Mouse (Mus musculus) limb, embryonic 11.5 days (tissue): ENCODE results near the gene Nemp2. TPM values are rescaled to one million over a fixed set of nuclear protein-coding genes. Genes with fewer than 3 reads are reported as not detected.

Experiments used
- ATAC-seq: fragments of 200-750 bp; cut with Nextera tagmentation; 2 replicates; pipeline ENCODE4 v1.8.0; 2017; ENCODE audit warnings: low read depth; ENCODE audit not compliant: insufficient number of reproducible peaks, low FRiP score, low TSS enrichment
- DNase-seq: peaks from one replicate; pipeline ENCODE4 v3.0.0-alpha.2; 2015; ENCODE audit warnings: low spot score
- H3K27ac ChIP-seq: fragments of 300-500 bp; sonication (generic); replicated peaks from 2 replicates; pipeline ENCODE4 v1.5.1; 2014; ENCODE audit warnings: low read depth, mild to moderate bottlenecking, low read length
- H3K27me3 ChIP-seq: fragments of 300-500 bp; sonication (generic); 2 replicates; pipeline ENCODE4 v1.6.1; 2014; ENCODE audit warnings: mild to moderate bottlenecking, low read length, mixed read lengths; ENCODE audit not compliant: control insufficient read depth, insufficient read depth
- H3K36me3 ChIP-seq: fragments of 300-500 bp; sonication (generic); 2 replicates; pipeline ENCODE4 v1.6.1; 2014; ENCODE audit warnings: mild to moderate bottlenecking, low read length, moderate library complexity, mixed read lengths; ENCODE audit not compliant: control insufficient read depth, insufficient read depth
- H3K4me1 ChIP-seq: fragments of 300-500 bp; sonication (generic); 2 replicates; pipeline ENCODE4 v1.6.1; 2014; ENCODE audit warnings: low read length, mixed read lengths; ENCODE audit not compliant: control insufficient read depth, insufficient read depth
- H3K4me2 ChIP-seq: fragments of 300-500 bp; sonication (generic); 2 replicates; pipeline ENCODE4 v1.6.1; 2014; ENCODE audit warnings: low read depth, mild to moderate bottlenecking, moderate library complexity; ENCODE audit not compliant: severe bottlenecking
- H3K4me3 ChIP-seq: fragments of 300-500 bp; sonication (generic); 2 replicates; pipeline ENCODE4 v1.5.1; 2014; ENCODE audit warnings: low read depth, low read length
- H3K9ac ChIP-seq: fragments of 300-500 bp; sonication (generic); 2 replicates; pipeline ENCODE4 v1.6.1; 2014; ENCODE audit warnings: mild to moderate bottlenecking, low read length
- H3K9me3 ChIP-seq: fragments of 300-500 bp; sonication (generic); 2 replicates; pipeline ENCODE4 v1.6.1; 2016; ENCODE audit warnings: low read length; ENCODE audit not compliant: control insufficient read depth
- WGBS: fragments of 180-500 bp; shearing (Covaris S2); extraction: QIAGEN DNeasy Blood & Tissue Kit; methylation state at CpG from one replicate; pipeline ENCODE4 v1.1.7; 2014; 5-methylcytosine and 5-hydroxymethylcytosine counted together
- polyA plus RNA-seq: library from polyadenylated mRNA; unstranded; fragments of >200 nt; fragmentation: Nextera tagmentation; extraction: Ambion mirVana; gene quantifications from 2 replicates; pipeline ENCODE4 v1.2.1, GENCODE M21; 2014

Gene Nemp2
- polyA plus RNA-seq, 1 experiment from 2014 or later, result 13.3 TPM

- H3K4me1 ChIP-seq, result no peaks in the 10 kb centered on the region
- DNase-seq (no peak), ATAC-seq (no peak)
- 86% methylated on average over 6 of the region's 6 CpGs for WGBS
- H3K36me3 ChIP-seq, result no peaks in the 10 kb centered on the region
- no peak overlapping the region for H3K27ac ChIP-seq
- no peaks in the 10 kb centered on the region for H3K9me3 ChIP-seq
- no peak overlapping the region for H3K4me3 ChIP-seq
- H3K4me2 ChIP-seq, result no peak overlapping the region
- no peak overlapping the region for H3K9ac ChIP-seq
- H3K27me3 ChIP-seq, result no peaks in the 10 kb centered on the region
Observed at GRCm38 (mm10) chr1:52640266-52640665, 9.8 kb downstream of the Nemp2 start.

DNA sequence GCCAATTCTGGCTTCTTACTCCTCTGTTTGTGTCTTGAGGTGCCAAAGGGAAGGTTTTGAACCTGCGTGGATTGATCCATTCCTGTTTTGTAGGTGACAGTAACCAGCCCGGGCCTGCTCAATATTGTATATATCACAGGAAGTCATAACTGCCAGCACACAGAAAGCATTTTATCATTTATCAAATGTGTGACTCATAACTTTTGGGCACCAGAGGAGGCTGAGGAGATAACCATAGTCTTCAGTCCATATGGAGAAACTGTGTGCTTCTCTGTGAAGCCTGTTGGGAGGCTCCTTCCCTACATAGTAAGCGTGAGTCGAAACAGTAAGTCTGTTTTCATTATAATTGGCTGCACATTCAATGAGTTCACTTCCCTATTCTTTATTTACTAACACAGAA, 10.2 kb downstream of the Nemp2 start:
- Histone ChIP-seq H3K27ac (no peak overlapping the region), H3K4me2 (no peak overlapping the region), H3K9me3 (no peaks in the 10 kb centered on the region), H3K9ac (no peak overlapping the region), H3K4me3 (no peak overlapping the region), H3K27me3 (no peaks in the 10 kb centered on the region), H3K36me3 (no peaks in the 10 kb centered on the region), H3K4me1 (no peaks in the 10 kb centered on the region)
- no peak for ATAC-seq
- 90% methylated on average over 4 of the region's 4 CpGs for WGBS
- no peak for DNase-seq

- 86% methylated on average over 11 of the region's 11 CpGs for WGBS
- DNase-seq, result peak; percentile 69
- Histone ChIP-seq H3K9me3 (no peaks in the 10 kb centered on the region), H3K9ac (no peak overlapping the region), H3K4me1 (0 out of 2 replicates have a peak, but pooled peaks cover 7% of the 10 kb centered on the region), H3K4me2 (no peak overlapping the region), H3K36me3 (peaks cover 2% of the 10 kb centered on the region; the same call in 1 of the 2 replicates), H3K4me3 (no peak overlapping the region), H3K27me3 (no peaks in the 10 kb centered on the region), H3K27ac (no peak overlapping the region)
- no peak for ATAC-seq
Observed at GRCm38 (mm10) chr1:52648153-52649027, 17.9 kb downstream of the Nemp2 start.

DNA sequence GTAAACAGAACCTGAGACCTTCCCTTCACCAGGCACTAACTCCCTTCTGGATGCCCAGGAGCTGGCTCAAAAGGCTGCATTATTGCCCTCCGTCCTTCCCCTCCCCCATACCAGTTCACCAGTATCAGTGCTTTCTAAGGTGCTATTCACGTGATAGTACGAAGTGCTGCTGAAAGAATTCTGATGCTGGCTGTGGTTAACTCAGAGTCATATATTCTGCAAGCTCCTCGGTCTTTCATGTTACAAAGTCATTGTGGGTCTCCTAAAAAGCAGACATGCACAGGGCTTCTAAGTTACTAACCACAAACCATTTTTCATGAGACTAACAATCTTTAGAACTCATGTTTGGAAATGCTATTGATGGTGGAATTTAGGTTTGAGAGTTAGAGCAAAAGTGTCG, 19.6 kb downstream of the Nemp2 start:
- WGBS, result 83% methylated on average over 5 of the region's 5 CpGs
- Histone ChIP-seq H3K4me1 (0 out of 2 replicates have a peak, but pooled peaks cover 7% of the 10 kb centered on the region), H3K9me3 (no peaks in the 10 kb centered on the region), H3K4me3 (no peak overlapping the region), H3K27me3 (no peaks in the 10 kb centered on the region), H3K36me3 (peaks cover 2% of the 10 kb centered on the region; the same call in 1 of the 2 replicates), H3K27ac (no peak overlapping the region), H3K4me2 (no peak overlapping the region), H3K9ac (no peak overlapping the region)
- DNase-seq (no peak), ATAC-seq (no peak)

GRCm38 (mm10) chr1:52652601-52653253, 22.2 kb downstream of the Nemp2 start:
- no peak overlapping the region for H3K9ac ChIP-seq
- WGBS, result 31% methylated on average over 3 of the region's 3 CpGs
- H3K4me2 ChIP-seq, result no peak overlapping the region
- H3K27ac ChIP-seq, result 0 out of 2 replicates have a peak overlapping the region, but pooled peaks have one; percentile 18
- H3K36me3 ChIP-seq, result peaks cover 2% of the 10 kb centered on the region; the same call in 1 of the 2 replicates
- no peaks in the 10 kb centered on the region for H3K27me3 ChIP-seq
- H3K9me3 ChIP-seq, result no peaks in the 10 kb centered on the region
- DNase-seq (peak; percentile 75), ATAC-seq (peak; percentile 87)
- H3K4me3 ChIP-seq, result no peak overlapping the region
- H3K4me1 ChIP-seq, result 0 out of 2 replicates have a peak, but pooled peaks cover 7% of the 10 kb centered on the region

- no peak overlapping the region; the same call in 1 of the 2 replicates for H3K27ac ChIP-seq
- DNase-seq, result no peak
- peaks cover 2% of the 10 kb centered on the region; the same call in 1 of the 2 replicates for H3K36me3 ChIP-seq
- H3K9me3 ChIP-seq, result no peaks in the 10 kb centered on the region
- ATAC-seq, result no peak
- no peaks in the 10 kb centered on the region for H3K27me3 ChIP-seq
- WGBS, result 80% methylated on average over 1 of the region's 1 CpGs
- no peak overlapping the region for H3K4me2 ChIP-seq
- H3K4me1 ChIP-seq, result 0 out of 2 replicates have a peak, but pooled peaks cover 7% of the 10 kb centered on the region
- H3K9ac ChIP-seq, result no peak overlapping the region
- H3K4me3 ChIP-seq, result no peak overlapping the region
Observed at GRCm38 (mm10) chr1:52653366-52653765, 22.9 kb downstream of the Nemp2 start.

GRCm38 (mm10) chr1:52655153-52655552, 24.6 kb downstream of the Nemp2 start:
- H3K27ac ChIP-seq, result no peak overlapping the region
- H3K4me1 ChIP-seq, result 0 out of 2 replicates have a peak, but pooled peaks cover 7% of the 10 kb centered on the region
- no peak overlapping the region for H3K4me2 ChIP-seq
- no peak for ATAC-seq
- H3K27me3 ChIP-seq, result no peaks in the 10 kb centered on the region
- no peaks in the 10 kb centered on the region for H3K9me3 ChIP-seq
- H3K36me3 ChIP-seq, result no peaks in the 10 kb centered on the region
- no peak overlapping the region for H3K4me3 ChIP-seq
- H3K9ac ChIP-seq, result no peak overlapping the region
- 81% methylated on average over 4 of the region's 4 CpGs for WGBS
- no peak for DNase-seq

GRCm38 (mm10) chr1:52658160-52658559, 27.7 kb downstream of the Nemp2 start:
- Histone ChIP-seq H3K27ac (no peak overlapping the region), H3K27me3 (no peaks in the 10 kb centered on the region), H3K4me3 (no peak overlapping the region), H3K9ac (no peak overlapping the region), H3K4me1 (0 out of 2 replicates have a peak, but pooled peaks cover 1% of the 10 kb centered on the region), H3K9me3 (no peaks in the 10 kb centered on the region), H3K4me2 (no peak overlapping the region), H3K36me3 (no peaks in the 10 kb centered on the region)
- DNase-seq (no peak), ATAC-seq (no peak)
- WGBS, result 88% methylated on average over 7 of the region's 7 CpGs
